Mouse (Mus musculus): Measurements from ENCODE around the gene Eif3k.

- TF ChIP-seq POLR2A (IDR thresholded peaks at IDR 0.05; ENCODE audit: insufficient read depth, low read depth, low read length) (0 out of 2 replicates have a peak, but pooled peaks have one; percentile 1), CTCF (IDR thresholded peaks at IDR 0.05) (no peak), EP300 (IDR thresholded peaks at IDR 0.05; ENCODE audit: insufficient read depth, low read depth, low read length) (no peak)
Observed at GRCm38 (mm10) chr7:28946271-28946610, 35.4 kb downstream of the Eif3k start.

Data from heart, adult 2 months (tissue).